Mouse (Mus musculus): Measurements from ENCODE around the gene Gm266. TPM values are rescaled to one million over a fixed set of nuclear protein-coding genes. Genes with fewer than 3 reads are reported as not detected.
A peak's percentile ranks its signal among the peaks of the same experiment; 100 is the strongest.

Gene Gm266
- polyA plus RNA-seq, 1 experiment from 2014 or later: 42.6 TPM

DNA sequence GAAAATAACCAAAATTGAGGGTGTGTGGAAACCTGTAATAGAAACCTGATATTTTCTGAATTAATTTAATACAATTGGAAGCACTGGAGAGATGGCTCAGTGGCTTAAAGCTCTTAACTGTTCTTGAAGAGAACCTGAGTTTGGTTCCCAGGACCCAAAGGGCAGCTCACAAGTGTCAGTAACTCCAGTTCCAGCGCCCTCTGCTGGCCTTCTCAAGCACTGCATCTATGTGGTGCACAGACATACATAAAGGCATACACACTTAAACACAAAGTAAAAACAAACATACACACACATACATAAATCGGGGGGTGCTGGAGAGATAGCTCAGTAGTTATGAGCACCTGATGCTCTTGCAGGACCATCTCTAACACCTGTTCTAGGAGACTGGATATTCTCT lies 11.5 kb upstream of the Gm266 start:
- Histone ChIP-seq H3K4me2 (replicated peaks; ENCODE audit: low read depth, low read length) (no peak overlapping the region), H3K9ac (replicated peaks; ENCODE audit: low read depth, low read length) (no peak overlapping the region), H3K4me3 (ENCODE audit: low read depth, low read length) (no peak overlapping the region), H3K27ac (ENCODE audit: low read length) (no peak overlapping the region), H3K36me3 (ENCODE audit: control insufficient read depth, insufficient read depth, low read length) (no peaks in the 10 kb centered on the region), H3K9me3 (ENCODE audit: control insufficient read depth, low read depth, low read length) (0 out of 2 replicates have a peak, but pooled peaks cover 4% of the 10 kb centered on the region), H3K27me3 (ENCODE audit: control insufficient read depth, insufficient read depth, low read length) (no peaks in the 10 kb centered on the region), H3K4me1 (ENCODE audit: control insufficient read depth, insufficient read depth, low read length) (no peaks in the 10 kb centered on the region)
- no peak for ATAC-seq (ENCODE audit: insufficient number of reproducible peaks, insufficient read depth, low FRiP score, low read depth)
- 45% methylated on average over 2 of the region's 2 CpGs for whole genome bisulfite sequencing

DNA sequence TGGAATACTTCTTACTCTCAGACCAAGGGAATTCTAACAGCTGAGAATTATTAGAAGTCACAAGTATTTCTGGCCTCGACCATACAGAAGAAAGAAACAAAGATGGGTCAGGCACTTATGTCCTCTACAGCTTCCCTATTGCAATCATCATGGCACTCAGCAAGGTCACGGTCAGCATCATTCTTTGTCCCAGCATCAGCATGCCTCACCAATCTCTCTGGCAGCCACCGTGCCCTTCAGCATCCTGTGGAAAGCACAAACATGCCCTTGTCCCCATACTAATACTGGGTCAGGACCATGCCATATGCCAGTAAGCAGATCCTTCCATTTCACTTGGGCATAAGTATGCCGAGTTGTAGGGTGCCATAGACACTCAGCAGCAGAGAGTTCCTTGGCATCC lies 9.3 kb upstream of the Gm266 start:
- Histone ChIP-seq H3K27ac (ENCODE audit: low read length) (no peak overlapping the region), H3K9ac (replicated peaks; ENCODE audit: low read depth, low read length) (no peak overlapping the region), H3K4me2 (replicated peaks; ENCODE audit: low read depth, low read length) (no peak overlapping the region), H3K4me1 (ENCODE audit: control insufficient read depth, insufficient read depth, low read length) (no peaks in the 10 kb centered on the region), H3K36me3 (ENCODE audit: control insufficient read depth, insufficient read depth, low read length) (no peaks in the 10 kb centered on the region), H3K27me3 (ENCODE audit: control insufficient read depth, insufficient read depth, low read length) (no peaks in the 10 kb centered on the region), H3K9me3 (ENCODE audit: control insufficient read depth, low read depth, low read length) (0 out of 2 replicates have a peak, but pooled peaks cover 4% of the 10 kb centered on the region), H3K4me3 (ENCODE audit: low read depth, low read length) (no peak overlapping the region)
- WGBS: 66% methylated on average over 4 of the region's 4 CpGs
- no peak for ATAC-seq (ENCODE audit: insufficient number of reproducible peaks, insufficient read depth, low FRiP score, low read depth)

DNA sequence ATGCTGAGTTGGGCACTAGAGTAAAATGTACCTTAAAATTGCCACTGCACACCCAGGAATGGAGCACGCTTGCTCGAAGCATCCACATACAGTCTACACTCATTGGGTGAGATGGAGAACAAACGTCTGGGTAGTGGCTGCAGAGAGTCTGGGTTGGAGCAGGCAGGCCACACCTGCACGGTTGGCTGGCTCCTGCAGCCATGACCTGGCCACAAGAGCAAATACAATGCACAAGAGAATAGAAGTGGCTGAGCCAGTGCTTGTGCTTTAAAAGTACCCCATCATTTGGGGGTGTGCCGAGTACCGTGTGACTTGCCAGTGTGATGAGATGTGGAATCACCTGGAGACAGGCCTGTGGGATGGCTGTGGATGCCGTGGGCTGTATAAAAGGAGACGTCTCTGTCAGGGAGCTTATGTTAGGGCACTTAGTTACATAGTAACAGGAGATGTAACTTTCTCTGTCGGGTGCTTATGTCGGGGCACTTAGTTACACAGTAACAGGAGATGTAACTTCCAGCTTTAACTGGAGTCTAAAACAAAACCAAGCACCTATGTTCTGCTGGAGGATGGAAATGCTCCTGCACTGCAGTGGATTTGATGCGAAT lies 3.7 kb upstream of the Gm266 start:
- H3K9me3 ChIP-seq (ENCODE audit: control insufficient read depth, low read depth, low read length): 0 out of 2 replicates have a peak, but pooled peaks cover 4% of the 10 kb centered on the region
- WGBS: 69% methylated on average over 11 of the region's 11 CpGs
- H3K9ac ChIP-seq (replicated peaks; ENCODE audit: low read depth, low read length): no peak overlapping the region
- H3K27me3 ChIP-seq (ENCODE audit: control insufficient read depth, insufficient read depth, low read length): 0 out of 2 replicates have a peak, but pooled peaks cover 3% of the 10 kb centered on the region
- H3K27ac ChIP-seq (ENCODE audit: low read length): no peak overlapping the region
- H3K36me3 ChIP-seq (ENCODE audit: control insufficient read depth, insufficient read depth, low read length): no peaks in the 10 kb centered on the region
- peaks cover 17% of the 10 kb centered on the region for H3K4me1 ChIP-seq (ENCODE audit: control insufficient read depth, insufficient read depth, low read length)
- no peak overlapping the region for H3K4me2 ChIP-seq (replicated peaks; ENCODE audit: low read depth, low read length)
- no peak overlapping the region for H3K4me3 ChIP-seq (ENCODE audit: low read depth, low read length)
- no peak for ATAC-seq (ENCODE audit: insufficient number of reproducible peaks, insufficient read depth, low FRiP score, low read depth)

DNA sequence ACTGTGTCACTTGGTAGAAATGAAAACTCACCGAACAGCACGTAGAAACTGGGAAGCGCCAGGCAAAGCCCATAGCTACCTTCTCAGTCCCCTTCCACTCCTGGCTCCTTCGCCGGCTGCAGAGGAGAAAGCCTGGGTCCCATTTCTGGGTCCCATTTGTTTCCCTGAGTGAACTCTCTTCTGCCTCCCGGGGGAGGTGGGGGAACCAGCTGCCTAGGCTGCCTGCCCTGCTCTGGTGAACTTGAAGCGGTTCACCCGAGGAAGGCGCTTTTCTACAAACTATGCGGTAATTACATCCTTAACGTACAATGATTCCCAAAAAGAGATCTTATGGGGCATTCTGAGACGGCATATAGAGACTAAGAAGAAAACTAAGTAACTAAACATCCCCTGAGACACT lies 832 bp upstream of the Gm266 start:
- no peak for ATAC-seq (ENCODE audit: insufficient number of reproducible peaks, insufficient read depth, low FRiP score, low read depth)
- Histone ChIP-seq H3K27me3 (ENCODE audit: control insufficient read depth, insufficient read depth, low read length) (0 out of 2 replicates have a peak, but pooled peaks cover 6% of the 10 kb centered on the region), H3K4me2 (replicated peaks; ENCODE audit: low read depth, low read length) (peak overlapping the region; percentile 82), H3K4me1 (ENCODE audit: control insufficient read depth, insufficient read depth, low read length) (peaks cover 22% of the 10 kb centered on the region), H3K4me3 (ENCODE audit: low read depth, low read length) (peak overlapping the region; percentile 52), H3K9ac (replicated peaks; ENCODE audit: low read depth, low read length) (peak overlapping the region; percentile 25; the same call in 1 of the 2 replicates), H3K9me3 (ENCODE audit: control insufficient read depth, low read depth, low read length) (no peaks in the 10 kb centered on the region), H3K27ac (ENCODE audit: low read length) (peak overlapping the region; percentile 85), H3K36me3 (ENCODE audit: control insufficient read depth, insufficient read depth, low read length) (no peaks in the 10 kb centered on the region)
- WGBS: 5% methylated on average over 12 of the region's 12 CpGs

DNA sequence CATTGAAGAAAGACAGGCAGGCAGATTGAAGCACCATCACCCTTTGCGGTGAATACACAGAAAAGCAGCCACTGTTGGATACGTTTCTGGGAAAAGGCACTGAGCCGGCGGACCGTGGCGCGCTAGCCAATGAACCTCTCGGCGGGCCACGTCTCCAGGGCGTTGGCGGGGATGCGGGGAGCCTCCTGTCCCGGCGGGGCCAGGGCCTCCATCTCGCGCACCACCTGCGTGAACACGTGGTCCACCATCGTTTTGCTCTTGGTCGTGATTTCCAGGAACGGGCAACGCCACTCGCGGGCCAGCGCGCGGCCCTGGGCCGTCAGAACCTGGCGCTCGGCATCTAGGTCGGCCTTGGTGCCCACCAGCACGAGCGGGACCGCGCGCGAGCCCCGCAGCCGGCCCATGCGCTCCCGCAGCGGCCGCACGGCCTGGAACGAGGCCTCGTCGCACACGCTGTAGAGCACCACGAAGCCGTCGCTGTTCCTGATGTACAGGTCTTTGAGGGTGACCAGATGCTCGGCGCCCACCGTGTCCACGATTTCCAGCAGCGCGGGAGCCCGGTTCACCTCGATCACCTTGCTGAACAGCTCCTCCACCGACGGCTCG lies 474 bp downstream of the Gm266 start:
- WGBS: under 1% methylated on average over 63 of the region's 63 CpGs
- 0 out of 2 replicates have a peak, but pooled peaks cover 6% of the 10 kb centered on the region for H3K27me3 ChIP-seq (ENCODE audit: control insufficient read depth, insufficient read depth, low read length)

DNA sequence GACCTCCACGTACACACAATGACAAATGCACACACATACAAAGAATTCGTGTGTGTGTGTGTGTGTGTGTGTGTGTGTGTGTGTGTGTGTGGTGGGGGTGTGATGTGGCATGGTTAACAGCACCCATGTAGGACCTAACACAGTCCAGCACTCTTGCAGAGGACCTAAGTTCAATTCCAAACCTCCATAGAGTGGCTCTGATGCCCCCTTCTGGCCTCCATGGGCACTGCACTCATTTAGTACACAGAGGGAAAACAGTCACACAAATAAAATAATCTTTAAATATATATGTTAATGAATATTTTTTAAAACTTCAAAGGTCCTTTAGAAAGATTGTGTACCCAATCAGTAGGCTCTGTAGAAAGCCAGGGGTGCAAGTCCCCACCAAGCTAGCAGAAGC lies 5.7 kb downstream of the Gm266 start:
- Histone ChIP-seq H3K27ac (ENCODE audit: low read length) (no peak overlapping the region), H3K9ac (replicated peaks; ENCODE audit: low read depth, low read length) (no peak overlapping the region), H3K4me2 (replicated peaks; ENCODE audit: low read depth, low read length) (no peak overlapping the region), H3K4me3 (ENCODE audit: low read depth, low read length) (no peak overlapping the region), H3K9me3 (ENCODE audit: control insufficient read depth, low read depth, low read length) (no peaks in the 10 kb centered on the region), H3K27me3 (ENCODE audit: control insufficient read depth, insufficient read depth, low read length) (0 out of 2 replicates have a peak, but pooled peaks cover 2% of the 10 kb centered on the region), H3K4me1 (ENCODE audit: control insufficient read depth, insufficient read depth, low read length) (peaks cover 5% of the 10 kb centered on the region), H3K36me3 (ENCODE audit: control insufficient read depth, insufficient read depth, low read length) (no peaks in the 10 kb centered on the region)
- ATAC-seq (ENCODE audit: insufficient number of reproducible peaks, insufficient read depth, low FRiP score, low read depth): no peak
- WGBS: 78% methylated on average over 2 of the region's 2 CpGs

More for the DNA sequence above, 474 bp downstream of the Gm266 start:
- H3K36me3 ChIP-seq (ENCODE audit: control insufficient read depth, insufficient read depth, low read length): no peaks in the 10 kb centered on the region
- no peaks in the 10 kb centered on the region for H3K9me3 ChIP-seq (ENCODE audit: control insufficient read depth, low read depth, low read length)
- peak overlapping the region; percentile 52 for H3K4me3 ChIP-seq (ENCODE audit: low read depth, low read length)
- H3K27ac ChIP-seq (ENCODE audit: low read length): peak overlapping the region; percentile 85
- peak overlapping the region; percentile 45 for H3K9ac ChIP-seq (replicated peaks; ENCODE audit: low read depth, low read length)
- peak overlapping the region; percentile 82 for H3K4me2 ChIP-seq (replicated peaks; ENCODE audit: low read depth, low read length)
- ATAC-seq (ENCODE audit: insufficient number of reproducible peaks, insufficient read depth, low FRiP score, low read depth): no peak
- H3K4me1 ChIP-seq (ENCODE audit: control insufficient read depth, insufficient read depth, low read length): peaks cover 22% of the 10 kb centered on the region

DNA sequence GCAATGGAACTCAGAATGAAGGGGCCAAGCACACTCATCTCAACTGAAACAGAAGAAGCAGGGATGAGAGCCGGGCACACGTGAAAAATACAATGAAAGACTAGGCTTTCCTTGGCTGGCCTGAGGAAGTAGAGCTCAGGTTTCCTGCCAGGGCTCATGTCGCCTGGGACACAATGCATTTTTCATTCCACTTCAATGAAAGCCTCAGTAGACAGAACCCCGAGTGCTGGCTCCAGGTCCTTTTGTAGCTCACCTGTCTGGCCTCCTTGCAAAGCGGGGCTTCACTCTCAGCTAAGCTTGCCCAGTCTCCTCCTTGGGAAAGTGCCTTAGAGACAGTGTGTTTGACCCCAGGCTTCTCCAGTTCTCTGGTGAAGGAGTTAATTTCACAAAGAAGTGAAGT lies 6.7 kb downstream of the Gm266 start:
- no peak overlapping the region for H3K4me2 ChIP-seq (replicated peaks; ENCODE audit: low read depth, low read length)
- no peaks in the 10 kb centered on the region; the same call in 1 of the 2 replicates for H3K4me1 ChIP-seq (ENCODE audit: control insufficient read depth, insufficient read depth, low read length)
- no peaks in the 10 kb centered on the region for H3K9me3 ChIP-seq (ENCODE audit: control insufficient read depth, low read depth, low read length)
- no peak overlapping the region for H3K9ac ChIP-seq (replicated peaks; ENCODE audit: low read depth, low read length)
- ATAC-seq (ENCODE audit: insufficient number of reproducible peaks, insufficient read depth, low FRiP score, low read depth): no peak
- no peak overlapping the region for H3K4me3 ChIP-seq (ENCODE audit: low read depth, low read length)
- H3K27me3 ChIP-seq (ENCODE audit: control insufficient read depth, insufficient read depth, low read length): no peaks in the 10 kb centered on the region
- 50% methylated on average over 5 of the region's 5 CpGs for WGBS
- H3K27ac ChIP-seq (ENCODE audit: low read length): no peak overlapping the region
- H3K36me3 ChIP-seq (ENCODE audit: control insufficient read depth, insufficient read depth, low read length): no peaks in the 10 kb centered on the region

DNA sequence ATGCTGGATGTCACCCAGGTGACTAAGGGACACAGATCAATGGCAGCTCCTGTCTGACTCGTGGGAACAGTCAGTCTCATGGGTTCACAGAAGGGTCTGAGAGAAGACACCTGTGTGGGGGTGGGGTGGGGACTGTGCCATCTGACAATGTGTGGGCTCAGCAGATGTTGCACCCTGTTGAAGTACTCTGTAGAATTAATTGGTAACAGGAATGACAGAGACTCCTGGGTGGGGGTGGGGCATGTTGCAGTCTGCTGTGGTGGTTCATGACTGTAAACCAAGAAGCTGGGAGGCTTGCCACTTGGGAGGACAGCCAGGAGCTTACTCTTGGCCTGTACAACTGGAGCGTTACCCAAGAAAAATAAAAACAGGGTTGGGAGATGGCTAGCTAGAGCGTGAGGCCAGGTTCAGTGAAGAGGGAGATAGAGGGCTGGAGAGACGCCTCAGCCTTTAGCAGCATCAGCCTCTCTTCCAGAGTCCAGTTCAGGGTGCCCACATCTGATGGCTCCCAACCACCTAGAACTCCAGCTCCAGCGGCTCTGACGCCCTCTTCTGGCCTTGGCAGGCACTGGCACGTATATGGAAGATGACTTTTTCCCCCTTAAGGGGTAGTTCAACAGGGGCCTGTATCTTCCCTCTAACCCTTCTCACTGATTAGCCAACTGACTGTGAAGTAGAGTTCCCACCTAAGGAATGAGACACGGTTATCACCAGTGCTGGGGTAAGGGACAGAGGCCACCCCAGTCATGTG lies 10.6 kb downstream of the Gm266 start:
- no peaks in the 10 kb centered on the region for H3K36me3 ChIP-seq (ENCODE audit: control insufficient read depth, insufficient read depth, low read length)
- H3K27ac ChIP-seq (ENCODE audit: low read length): no peak overlapping the region
- H3K4me1 ChIP-seq (ENCODE audit: control insufficient read depth, insufficient read depth, low read length): no peaks in the 10 kb centered on the region; the same call in 1 of the 2 replicates
- no peak overlapping the region for H3K4me2 ChIP-seq (replicated peaks; ENCODE audit: low read depth, low read length)
- no peaks in the 10 kb centered on the region for H3K9me3 ChIP-seq (ENCODE audit: control insufficient read depth, low read depth, low read length)
- H3K4me3 ChIP-seq (ENCODE audit: low read depth, low read length): no peak overlapping the region
- no peak overlapping the region for H3K9ac ChIP-seq (replicated peaks; ENCODE audit: low read depth, low read length)
- ATAC-seq (ENCODE audit: insufficient number of reproducible peaks, insufficient read depth, low FRiP score, low read depth): peak; percentile 14; the same call in 1 of the 2 replicates
- no peaks in the 10 kb centered on the region; the same call in 1 of the 2 replicates for H3K27me3 ChIP-seq (ENCODE audit: control insufficient read depth, insufficient read depth, low read length)
- 51% methylated on average over 8 of the region's 8 CpGs for WGBS
